Mouse (Mus musculus) neural tube, embryonic 13.5 days (tissue): ENCODE data around the gene Med11. TPM values are rescaled to one million over a fixed set of nuclear protein-coding genes. Genes with fewer than 3 reads are reported as not detected.
"Not testable (repeated sequence)": the region's sequence is repeated elsewhere in the genome, so short reads cannot be mapped to it uniquely, and the experiment has no call there.

Experiments
- ATAC-seq: fragments of 200-750 bp; cut with Nextera tagmentation; 2 replicates; pipeline ENCODE4 v1.8.0; 2017; ENCODE audit warnings: low read depth, mild to moderate bottlenecking, moderate TSS enrichment, moderate library complexity
- H3K27ac ChIP-seq: fragments of 300-500 bp; sonication (generic); replicated peaks from 2 replicates; pipeline ENCODE4 v1.5.1; 2015; ENCODE audit warnings: moderate library complexity, mild to moderate bottlenecking, inconsistent platforms
- H3K27me3 ChIP-seq: fragments of 300-500 bp; sonication (generic); 2 replicates; pipeline ENCODE4 v1.6.1; 2015; ENCODE audit warnings: mild to moderate bottlenecking, inconsistent platforms
- H3K36me3 ChIP-seq: fragments of 300-500 bp; sonication (generic); 2 replicates; pipeline ENCODE4 v1.6.1; 2015; ENCODE audit warnings: mild to moderate bottlenecking, inconsistent platforms
- H3K4me1 ChIP-seq: fragments of 300-500 bp; sonication (generic); replicated peaks from 2 replicates; pipeline ENCODE4 v1.6.1; 2015; ENCODE audit warnings: inconsistent platforms
- H3K4me2 ChIP-seq: fragments of 300-500 bp; sonication (generic); 2 replicates; pipeline ENCODE4 v1.6.1; 2015; ENCODE audit warnings: inconsistent platforms, mild to moderate bottlenecking, moderate library complexity
- H3K4me3 ChIP-seq: fragments of 300-500 bp; sonication (generic); 2 replicates; pipeline ENCODE4 v1.5.1; 2015; ENCODE audit warnings: mild to moderate bottlenecking, inconsistent platforms
- H3K9ac ChIP-seq: fragments of 300-500 bp; sonication (generic); 2 replicates; pipeline ENCODE4 v1.6.1; 2015; ENCODE audit warnings: moderate library complexity, mild to moderate bottlenecking, inconsistent platforms
- H3K9me3 ChIP-seq: fragments of 300-500 bp; sonication (generic); 2 replicates; pipeline ENCODE4 v1.6.1; 2016; ENCODE audit warnings: inconsistent platforms
- WGBS: fragments of 180-500 bp; shearing (Covaris S2); methylation state at CpG from one replicate; pipeline ENCODE4 v1.1.7; 2015; 5-methylcytosine and 5-hydroxymethylcytosine counted together
- polyA plus RNA-seq: library from polyadenylated mRNA; unstranded; fragments of >200 nt; fragmentation: Nextera tagmentation; extraction: Ambion mirVana; gene quantifications from 2 replicates; pipeline ENCODE4 v1.2.1, GENCODE M21; 2015

Med11 gene
- polyA plus RNA-seq = 45.3 and 46.0 TPM in 2 replicates

DNA sequence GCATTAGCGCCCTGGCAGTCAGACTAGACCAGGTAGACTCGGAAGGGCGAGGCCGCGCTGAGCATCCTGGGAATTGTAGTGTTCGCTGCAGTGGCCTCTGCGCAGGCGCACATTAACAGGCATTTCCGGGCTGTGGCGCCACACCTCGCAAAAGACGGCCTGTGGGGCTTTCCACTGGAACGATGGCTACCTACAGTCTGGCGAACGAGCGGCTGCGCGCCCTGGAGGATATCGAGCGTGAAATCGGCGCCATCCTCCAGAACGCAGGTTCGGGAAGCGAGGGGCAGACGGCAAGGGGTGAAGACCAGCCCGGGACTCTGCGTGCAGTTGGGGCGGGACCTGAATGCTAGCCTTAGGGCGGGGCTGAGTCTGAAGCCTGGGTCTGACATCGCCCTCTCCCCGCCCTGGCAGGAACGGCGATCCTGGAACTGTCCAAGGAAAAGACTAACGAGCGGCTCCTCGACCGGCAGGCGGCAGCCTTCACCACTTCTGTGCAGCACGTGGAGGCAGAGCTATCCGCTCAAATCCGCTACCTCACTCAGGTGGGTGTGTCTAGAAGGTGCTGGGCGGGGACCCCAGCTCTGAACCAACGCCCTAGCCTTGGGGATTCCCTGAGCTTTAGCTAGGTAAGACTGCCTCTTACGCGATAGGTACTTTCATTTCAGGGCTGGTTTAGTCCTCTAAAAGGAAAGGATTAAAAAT, at the start of gene Med11:
Gene Med11, plus strand, starts transcription at position 123 of the 702 bp plus-strand sequence.
- Histone ChIP-seq H3K9me3 (no peaks in the 10 kb centered on the region), H3K9ac (peak within 1 kb of the TSS; percentile 80), H3K4me1 (peaks cover 24% of the 10 kb centered on the region), H3K27ac (peak within 1 kb of the TSS; percentile 96), H3K4me2 (peak within 1 kb of the TSS; percentile 60), H3K27me3 (no peaks in the 10 kb centered on the region), H3K36me3 (0 out of 2 replicates have a peak, but pooled peaks cover 5% of the 10 kb centered on the region), H3K4me3 (peak within 1 kb of the TSS; percentile 61)
- WGBS = under 1% methylated on average over 46 of the region's 46 CpGs
- peak; percentile 97 for ATAC-seq

DNA sequence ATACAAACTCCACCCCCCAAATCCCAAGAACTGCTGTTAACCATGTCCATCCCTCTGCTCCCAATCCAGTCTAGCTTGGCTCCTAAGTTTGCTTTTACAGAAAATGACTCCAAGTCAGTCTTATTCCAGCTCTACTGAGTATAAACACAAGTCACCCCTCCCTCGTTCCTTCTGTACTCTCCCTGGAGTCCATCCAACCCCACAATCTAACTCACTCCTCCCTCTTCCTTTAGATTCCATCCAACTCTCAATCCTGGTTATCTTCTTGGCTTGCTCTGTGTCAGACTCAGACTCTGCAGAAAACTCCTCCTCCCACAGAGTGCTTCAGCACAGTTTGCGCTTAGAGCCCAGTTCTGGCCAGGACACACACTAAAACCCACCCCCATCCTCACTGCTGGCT, 48.1 kb upstream of the Med11 start:
- peaks cover 69% of the 10 kb centered on the region for H3K36me3 ChIP-seq
- H3K27ac ChIP-seq = no peak overlapping the region
- H3K9me3 ChIP-seq = no peaks in the 10 kb centered on the region
- WGBS = 89% methylated on average over 2 of the region's 2 CpGs
- H3K27me3 ChIP-seq = no peaks in the 10 kb centered on the region
- peaks cover 17% of the 10 kb centered on the region for H3K4me1 ChIP-seq
- no peak overlapping the region for H3K4me2 ChIP-seq
- no peak overlapping the region for H3K9ac ChIP-seq
- H3K4me3 ChIP-seq = no peak overlapping the region
- ATAC-seq = no peak

DNA sequence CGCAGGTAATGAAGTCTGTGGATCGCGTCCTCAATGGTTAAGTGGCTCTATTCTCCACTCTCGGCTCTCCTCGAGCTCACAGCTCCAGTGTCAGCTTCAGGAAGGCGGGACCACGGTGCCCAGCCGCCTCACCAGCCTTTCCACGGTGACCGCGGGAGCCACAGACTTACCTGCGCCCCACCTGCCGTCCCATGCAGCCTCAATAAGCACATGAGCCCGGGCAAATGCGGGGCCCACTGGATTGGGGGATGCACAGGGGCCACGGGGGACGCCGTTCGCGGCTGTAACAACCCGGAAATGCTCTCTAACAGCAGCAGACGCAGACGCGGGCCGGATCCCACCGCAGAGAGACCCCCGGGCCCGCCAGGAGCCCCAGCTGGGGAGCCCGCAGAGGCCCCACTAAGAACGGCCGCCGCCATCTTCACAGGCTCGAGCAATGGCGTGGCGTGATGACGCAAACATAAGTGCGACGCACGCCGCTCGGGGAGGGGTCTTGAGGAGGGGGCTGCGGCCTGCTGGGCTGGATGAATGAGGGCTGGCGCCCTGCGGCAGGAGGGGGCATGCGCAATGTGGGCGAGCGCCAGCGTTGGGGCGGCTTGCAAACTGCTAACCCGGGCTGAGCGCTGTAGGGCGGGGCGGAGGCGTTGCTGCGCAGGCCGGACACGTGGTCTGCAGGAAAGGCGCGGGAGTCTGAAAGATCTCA, 42.0 kb upstream of the Med11 start, which contains the start of gene Pelp1:
Gene Pelp1, minus strand, starts transcription at position 438 of the 703 bp plus-strand sequence.
- ATAC-seq = peak; percentile 97
- Histone ChIP-seq H3K4me2 (peak within 1 kb of the TSS; percentile 97), H3K9me3 (no peaks in the 10 kb centered on the region), H3K27me3 (no peaks in the 10 kb centered on the region), H3K4me1 (peaks cover 30% of the 10 kb centered on the region), H3K36me3 (peaks cover 10% of the 10 kb centered on the region), H3K9ac (peak within 1 kb of the TSS; percentile 98), H3K4me3 (peak within 1 kb of the TSS; percentile 99), H3K27ac (peak within 1 kb of the TSS; percentile 68)
- WGBS = under 1% methylated on average over 59 of the region's 59 CpGs

DNA sequence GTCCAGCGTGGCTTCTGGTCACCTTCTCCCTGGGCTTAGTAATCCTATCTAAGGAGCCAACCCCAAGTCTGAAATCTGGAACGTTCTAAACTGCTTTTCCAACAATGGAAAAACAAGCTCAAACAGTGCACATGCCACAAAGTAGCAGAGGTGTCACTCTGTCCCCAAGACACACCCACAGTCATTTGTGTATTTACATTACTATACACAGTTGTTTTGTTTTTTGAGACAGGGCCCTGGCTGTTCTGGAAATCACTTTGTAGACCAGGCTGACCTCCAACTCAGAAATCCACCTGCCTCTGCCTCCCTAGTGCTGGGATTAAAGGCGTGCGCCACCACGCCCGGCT, 41.4 kb upstream of the Med11 start:
- Histone ChIP-seq H3K27me3 (no peaks in the 10 kb centered on the region), H3K4me1 (peaks cover 30% of the 10 kb centered on the region), H3K9ac (peak overlapping the region; percentile 98), H3K27ac (peak overlapping the region; percentile 68; the same call in 1 of the 2 replicates), H3K4me3 (peak overlapping the region; percentile 99), H3K36me3 (peaks cover 6% of the 10 kb centered on the region; the same call in 1 of the 2 replicates), H3K4me2 (peak overlapping the region; percentile 97), H3K9me3 (no peaks in the 10 kb centered on the region)
- ATAC-seq = no peak
- 62% methylated on average over 6 of the region's 6 CpGs for WGBS

DNA sequence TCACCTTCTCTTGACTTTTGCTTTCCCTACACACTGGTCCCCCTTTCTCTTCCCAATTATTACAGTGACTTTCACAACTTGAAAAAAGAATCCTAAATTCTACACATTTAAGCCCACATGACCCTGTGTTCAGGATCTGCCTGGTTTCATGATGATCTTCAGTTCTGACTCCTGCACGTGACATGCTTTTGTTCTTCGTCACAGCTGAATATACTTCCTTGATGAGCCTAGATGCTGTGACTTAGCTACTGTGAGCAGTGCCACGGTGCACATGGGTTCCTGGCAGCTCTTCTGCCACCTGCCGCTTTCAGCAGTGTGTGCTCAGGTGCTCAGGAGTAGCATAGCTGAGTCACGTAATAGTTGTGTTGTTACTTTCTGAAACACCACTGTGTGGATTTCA, 39.1 kb upstream of the Med11 start:
- H3K4me3 ChIP-seq = no peak overlapping the region
- H3K4me2 ChIP-seq = no peak overlapping the region
- no peak overlapping the region for H3K27ac ChIP-seq
- H3K27me3 ChIP-seq = peaks cover 4% of the 10 kb centered on the region; the same call in 1 of the 2 replicates
- H3K9me3 ChIP-seq = no peaks in the 10 kb centered on the region
- no peak overlapping the region for H3K9ac ChIP-seq
- H3K36me3 ChIP-seq = no peaks in the 10 kb centered on the region
- no peak for ATAC-seq
- H3K4me1 ChIP-seq = peaks cover 23% of the 10 kb centered on the region
- WGBS = 80% methylated on average over 5 of the region's 5 CpGs

DNA sequence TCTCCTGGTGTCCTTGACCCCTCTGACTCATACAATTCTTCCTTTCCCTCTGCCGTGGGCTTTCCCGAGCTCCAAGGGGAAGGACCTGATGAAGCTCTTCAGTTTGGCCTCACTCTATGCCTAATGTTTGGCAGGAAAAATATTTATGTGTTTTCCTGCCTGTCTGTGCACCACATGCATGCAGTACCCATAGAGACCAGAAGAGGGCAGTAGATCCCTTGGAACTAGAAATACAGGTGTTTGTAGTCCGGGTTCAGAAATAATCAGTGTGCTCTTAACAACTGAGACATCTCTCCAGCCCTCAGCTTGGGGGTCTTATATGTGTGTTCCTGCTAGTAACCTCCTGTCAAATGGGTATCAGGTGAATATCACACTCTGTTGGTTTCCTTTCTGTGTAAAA, 37.8 kb upstream of the Med11 start:
- H3K4me1 ChIP-seq = peaks cover 9% of the 10 kb centered on the region
- no peak overlapping the region for H3K27ac ChIP-seq
- H3K4me2 ChIP-seq = no peak overlapping the region
- no peak for ATAC-seq
- 15% methylated on average over 3 of the region's 3 CpGs for WGBS
- H3K36me3 ChIP-seq = no peaks in the 10 kb centered on the region
- no peaks in the 10 kb centered on the region for H3K9me3 ChIP-seq
- no peak overlapping the region for H3K4me3 ChIP-seq
- H3K27me3 ChIP-seq = peaks cover 4% of the 10 kb centered on the region; the same call in 1 of the 2 replicates
- H3K9ac ChIP-seq = no peak overlapping the region

DNA sequence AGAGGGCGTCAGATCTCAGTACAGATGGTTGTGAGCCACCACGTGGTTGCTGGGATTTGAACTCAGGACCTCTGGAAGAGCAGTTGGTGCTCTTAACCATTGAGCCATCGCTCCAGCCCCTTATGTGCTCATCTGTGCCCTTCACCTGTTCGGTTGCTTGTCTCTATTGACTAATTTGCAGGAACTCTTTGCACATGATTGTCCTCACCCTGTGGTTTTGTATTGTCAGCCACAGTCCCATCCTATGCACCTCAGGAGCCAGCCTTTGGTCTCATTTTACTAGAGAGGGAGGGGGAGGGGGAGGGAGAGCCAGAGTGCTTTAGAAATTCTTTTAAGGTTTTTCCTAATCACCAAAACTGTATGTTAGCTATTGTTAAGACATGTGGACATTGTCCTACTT, 33.5 kb upstream of the Med11 start:
- Histone ChIP-seq H3K4me3 (no peak overlapping the region), H3K4me2 (no peak overlapping the region), H3K4me1 (no peaks in the 10 kb centered on the region), H3K27me3 (peaks cover 4% of the 10 kb centered on the region; the same call in 1 of the 2 replicates), H3K9ac (no peak overlapping the region), H3K9me3 (no peaks in the 10 kb centered on the region), H3K27ac (no peak overlapping the region), H3K36me3 (no peaks in the 10 kb centered on the region)
- no peak for ATAC-seq
- 66% methylated on average over 4 of the region's 4 CpGs for WGBS

DNA sequence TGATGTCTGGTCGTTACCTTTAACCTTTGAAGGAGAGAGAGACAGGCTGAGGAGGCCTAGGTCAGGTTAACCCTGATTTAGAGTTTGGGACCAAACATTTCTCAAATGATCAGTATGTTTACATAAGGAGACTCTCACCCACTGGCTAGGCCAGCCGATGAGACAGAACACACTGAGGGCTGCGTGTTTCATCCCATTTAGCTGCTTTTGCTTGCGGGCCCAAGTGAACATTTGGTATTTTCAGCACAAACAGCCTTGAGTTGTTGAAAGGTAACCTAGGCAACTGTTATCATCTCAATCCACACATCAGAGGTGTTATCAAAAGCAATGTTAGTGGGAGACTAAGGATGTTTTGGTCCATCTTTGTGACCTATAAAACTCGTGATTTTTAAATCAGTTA, 32.2 kb upstream of the Med11 start:
- H3K9me3 ChIP-seq = no peaks in the 10 kb centered on the region
- 76% methylated on average over 5 of the region's 5 CpGs for WGBS
- ATAC-seq = no peak
- no peak overlapping the region for H3K9ac ChIP-seq
- no peak overlapping the region for H3K4me2 ChIP-seq
- H3K27ac ChIP-seq = no peak overlapping the region
- H3K4me1 ChIP-seq = no peaks in the 10 kb centered on the region
- peaks cover 4% of the 10 kb centered on the region; the same call in 1 of the 2 replicates for H3K27me3 ChIP-seq
- H3K36me3 ChIP-seq = no peaks in the 10 kb centered on the region
- no peak overlapping the region for H3K4me3 ChIP-seq

DNA sequence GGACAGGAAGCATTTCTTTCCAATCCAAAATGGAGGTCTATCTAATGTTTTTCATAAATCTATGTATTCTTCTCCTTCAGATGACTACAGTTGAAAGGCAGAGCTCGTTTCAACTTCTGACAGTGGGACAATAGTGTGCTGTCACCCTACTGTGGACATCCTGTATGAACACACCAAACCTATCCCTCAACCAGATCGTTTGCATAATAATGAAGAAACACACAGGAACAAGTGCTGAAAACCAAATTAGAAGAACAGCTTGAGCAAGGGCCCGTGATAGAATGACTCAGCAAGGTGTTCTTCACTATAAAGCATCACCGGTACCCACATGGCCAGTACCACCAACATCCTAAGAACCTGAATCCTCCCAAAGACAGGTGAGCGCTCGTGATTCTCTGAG, 25.1 kb upstream of the Med11 start:
- H3K36me3 ChIP-seq, H3K4me2 ChIP-seq, H3K4me3 ChIP-seq, H3K9ac ChIP-seq, H3K27ac ChIP-seq, H3K9me3 ChIP-seq, H3K27me3 ChIP-seq, ATAC-seq: not testable (repeated sequence)
- 76% methylated on average over 6 of the region's 6 CpGs for WGBS
- H3K4me1 ChIP-seq = peaks cover 11% of the 10 kb centered on the region

DNA sequence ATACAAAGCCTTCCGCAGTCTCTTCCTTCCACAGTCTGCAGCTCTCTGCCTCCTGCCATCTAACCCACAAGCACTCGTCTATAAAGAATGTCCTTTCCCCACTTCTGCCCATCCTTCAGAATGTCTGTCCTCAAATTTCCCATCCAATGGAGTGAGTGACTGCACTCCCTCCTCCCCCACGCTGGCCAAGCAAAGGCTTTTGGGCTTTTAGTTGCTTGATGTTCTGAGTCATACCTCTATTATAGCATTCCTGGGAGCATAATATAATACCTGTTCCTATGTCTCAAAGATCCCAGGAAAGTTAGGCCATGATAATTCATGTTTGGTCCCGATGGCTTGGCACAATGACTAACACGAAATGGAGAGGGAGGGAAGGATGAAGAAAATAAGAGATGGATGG, 20.1 kb upstream of the Med11 start:
- WGBS = 31% methylated on average over 5 of the region's 5 CpGs

DNA sequence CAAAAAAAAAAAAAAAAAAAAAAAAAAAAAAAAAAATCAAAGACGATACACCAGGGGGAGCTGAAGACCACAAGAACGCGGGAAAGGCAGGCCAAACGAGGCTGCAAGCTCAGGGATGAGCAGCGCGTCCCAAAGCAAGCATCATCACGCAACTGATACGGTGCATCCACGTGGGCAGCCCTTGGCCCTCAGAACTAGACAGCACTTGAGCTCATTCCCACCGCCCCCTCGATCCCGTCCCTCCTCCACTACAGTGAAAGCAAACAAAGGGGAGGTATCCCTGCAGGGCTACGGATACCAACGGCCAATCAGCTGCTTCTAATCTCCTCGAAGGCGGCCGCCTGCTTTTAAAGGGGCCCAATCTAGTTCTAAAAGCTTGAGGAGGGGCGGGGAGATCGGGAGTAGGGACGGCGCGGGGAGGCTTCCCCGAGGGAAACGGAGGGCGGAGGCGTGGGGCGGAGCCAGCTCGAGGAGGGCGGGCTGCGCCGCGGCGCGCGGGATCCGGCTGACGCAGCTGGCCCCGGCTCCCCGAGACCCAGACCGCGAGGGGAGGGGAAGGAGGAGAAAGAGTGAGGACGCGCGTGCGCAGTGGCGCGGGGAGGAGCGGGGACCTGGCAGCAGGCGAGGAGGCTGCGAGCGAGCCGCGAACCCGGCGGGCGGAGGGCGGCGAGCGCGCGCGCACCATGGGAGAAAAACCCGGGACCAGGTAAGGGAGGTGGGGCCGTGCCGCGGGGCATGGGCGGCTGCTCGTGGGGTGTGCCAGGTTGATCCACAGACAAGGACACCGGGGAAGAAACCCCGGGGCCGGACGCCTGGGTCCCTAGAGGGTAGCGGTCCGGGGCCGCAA, 19.4 kb upstream of the Med11 start, which contains the start of gene Arrb2:
Gene Arrb2, plus strand, starts transcription at position 588 of the 847 bp plus-strand sequence.
- WGBS = under 1% methylated on average over 75 of the region's 75 CpGs
- peak within 1 kb of the TSS; percentile 76 for H3K4me3 ChIP-seq
- H3K27ac ChIP-seq = peak within 1 kb of the TSS; percentile 95
- ATAC-seq = peak; percentile 96
- no peaks in the 10 kb centered on the region for H3K27me3 ChIP-seq
- H3K4me1 ChIP-seq = peaks cover 36% of the 10 kb centered on the region
- H3K36me3 ChIP-seq = peaks cover 17% of the 10 kb centered on the region
- no peaks in the 10 kb centered on the region for H3K9me3 ChIP-seq
- peak within 1 kb of the TSS; percentile 88 for H3K9ac ChIP-seq
- peak within 1 kb of the TSS; percentile 69 for H3K4me2 ChIP-seq

More for the DNA sequence above, 20.1 kb upstream of the Med11 start:
- Histone ChIP-seq H3K4me3 (peak overlapping the region; percentile 76), H3K9me3 (no peaks in the 10 kb centered on the region), H3K4me1 (peaks cover 36% of the 10 kb centered on the region), H3K27ac (peak overlapping the region; percentile 95), H3K4me2 (peak overlapping the region; percentile 69), H3K36me3 (peaks cover 10% of the 10 kb centered on the region), H3K9ac (peak overlapping the region; percentile 31), H3K27me3 (no peaks in the 10 kb centered on the region)
- no peak for ATAC-seq
